Mouse (Mus musculus): ENCODE measurements around the gene Spryd4.
"Not testable (repeated sequence)": the region's sequence is repeated elsewhere in the genome, so short reads cannot be mapped to it uniquely, and the experiment has no call there.

Gene Spryd4

GRCm38 (mm10) chr10:128188242-128188877 lies 23.2 kb downstream of the Spryd4 start:
- in situ Hi-C loops (cut with MboI, MseI): loop anchor here (5.0 kb wide), 3 partner anchors 46 to 96 kb away; partner anchors contain the start of gene Baz2a (in 1 of the 2)

- in situ Hi-C loops (cut with MboI, MseI): loop anchor here (5.0 kb wide), 3 partner anchors 45 to 95 kb away; partner anchors contain the start of gene Baz2a (in 1 of the 2)
Measured at GRCm38 (mm10) chr10:128187181-128187605, 24.4 kb downstream of the Spryd4 start.

GRCm38 (mm10) chr10:128185959-128186358 lies 25.6 kb downstream of the Spryd4 start:
- in situ Hi-C loops (cut with MboI, MseI): loop anchor here (5.0 kb wide), 3 partner anchors 44 to 94 kb away; partner anchors contain the start of gene Baz2a (in 1 of the 2)

- in situ Hi-C loops (cut with MboI, MseI): loop anchor here (5.0 kb wide), 3 partner anchors 43 to 93 kb away; partner anchors contain the start of gene Baz2a (in 1 of the 2)
Measured at GRCm38 (mm10) chr10:128185277-128185940, 26.2 kb downstream of the Spryd4 start.

GRCm38 (mm10) chr10:128184296-128184695 lies 27.3 kb downstream of the Spryd4 start:
- in situ Hi-C loops (cut with MboI, MseI): no loop called here

GRCm38 (mm10) chr10:128179989-128180388 lies 31.6 kb downstream of the Spryd4 start, which contains the start of gene Rbms2:
Gene Rbms2 (minus strand): TSS chr10:128180297.
- in situ Hi-C loops (cut with MboI, MseI): no loop called here

GRCm38 (mm10) chr10:128177316-128177715 lies 34.3 kb downstream of the Spryd4 start:
- in situ Hi-C loops (cut with MboI, MseI): no loop called here

GRCm38 (mm10) chr10:128175996-128176755 lies 35.4 kb downstream of the Spryd4 start:
- in situ Hi-C loops (cut with MboI, MseI): no loop called here

- in situ Hi-C loops (cut with MboI, MseI): no loop called here
Measured at GRCm38 (mm10) chr10:128175302-128175701, 36.3 kb downstream of the Spryd4 start.

GRCm38 (mm10) chr10:128171348-128171747 lies 40.3 kb downstream of the Spryd4 start:
- in situ Hi-C loops (cut with MboI, MseI): not testable (repeated sequence)

GRCm38 (mm10) chr10:128167091-128167490 lies 44.5 kb downstream of the Spryd4 start:
- in situ Hi-C loops (cut with MboI, MseI): no loop called here

GRCm38 (mm10) chr10:128165726-128166125 lies 45.9 kb downstream of the Spryd4 start:
- in situ Hi-C loops (cut with MboI, MseI): not testable (repeated sequence)
